Mouse (Mus musculus): ENCODE measurements around the gene Trim80.

DNA sequence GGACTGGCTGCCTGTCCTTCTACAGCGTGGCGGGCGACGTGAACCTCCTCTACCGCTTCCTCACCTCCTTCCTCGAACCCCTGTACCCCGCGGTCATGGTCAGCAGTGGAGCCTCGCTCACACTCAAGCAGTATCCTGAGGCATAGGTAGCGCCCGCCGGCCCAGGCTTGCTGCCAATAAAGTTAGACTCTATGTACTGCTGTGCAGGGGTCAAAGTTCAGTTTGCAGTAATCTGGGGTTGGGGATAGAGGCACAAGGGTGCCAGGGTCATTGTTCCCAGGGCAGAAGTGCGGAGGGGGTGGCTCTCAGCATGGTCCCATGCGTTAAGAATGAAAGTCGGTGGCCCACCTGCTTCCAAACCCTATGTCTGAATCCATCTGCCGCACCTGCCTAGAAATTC, 7.7 kb downstream of the Trim80 start:
- TF ChIP-seq E2F4 (IDR thresholded peaks at IDR 0.05; ENCODE audit: borderline replicate concordance, low read depth, low read length): no peak
- TF ChIP-seq POLR2A (IDR thresholded peaks at IDR 0.05; ENCODE audit: control insufficient read depth in 1 of 2, insufficient read depth in 1 of 2, low read depth in 1 of 2, low read length in 2 of 2, poor library complexity in 1 of 2): no peak
- no peak for TF ChIP-seq POLR2AphosphoS5 (IDR thresholded peaks at IDR 0.05; ENCODE audit: borderline replicate concordance, low read depth, low read length)
- TF ChIP-seq CTCF (IDR thresholded peaks at IDR 0.05 in 2 of 3, conservative IDR thresholded peaks at IDR 0.05 in 1 of 3; ENCODE audit: control insufficient read depth in 1 of 3, insufficient read depth in 1 of 3, low read depth in 2 of 3, low read length in 3 of 3, poor library complexity in 1 of 3, severe bottlenecking in 1 of 3): no peak
